Mouse (Mus musculus) stomach, postnatal 0 days (tissue): ENCODE results near the gene Kank1.

Experiments
- CTCF ChIP-seq: IDR thresholded peaks from 2 replicates; pipeline ENCODE4 v1.5.1; 2016; ENCODE audit warnings: antibody characterized with exemption, low read depth, mild to moderate bottlenecking, moderate library complexity
- EP300 ChIP-seq: optimal IDR thresholded peaks from 2 replicates; pipeline ENCODE3; 2016; ENCODE audit warnings: antibody characterized with exemption

GRCm38 (mm10) chr19:25315993-25316392 lies 79.2 kb downstream of the Kank1 start:
- TF ChIP-seq EP300 (no peak), CTCF (no peak)
